In the genomic region with DNA sequence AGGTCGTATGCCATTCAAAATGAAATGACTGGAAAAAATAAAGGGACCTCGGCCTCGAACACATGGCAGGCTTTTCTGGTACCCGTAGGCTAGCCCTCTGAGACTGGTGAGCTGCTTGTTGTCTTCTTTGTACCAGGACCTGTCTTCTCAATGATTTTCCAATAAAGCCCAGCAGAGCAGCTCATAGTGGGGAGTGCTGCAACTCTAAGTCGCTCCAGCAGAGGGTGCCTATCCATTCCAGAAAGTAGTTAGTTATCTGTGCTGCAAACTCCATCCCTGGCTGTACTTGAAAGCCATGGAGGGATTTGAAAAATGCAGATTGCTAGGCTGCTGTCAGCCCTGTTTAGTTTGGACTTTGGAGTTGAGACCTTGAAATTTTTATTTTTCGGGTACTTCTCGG, we compare ENCODE assay signal across 9 mouse cellular contexts.
DNase-seq lines count a peak whose midpoint lies in the region; ATAC-seq and TF ChIP-seq lines count a peak whose summit lies in the region.
"Had no signal": no experiment of that assay in that cellular context is flagged by ENCODE, and none has a peak within 500 bp of the region (broad histone marks: within the 10 kb centered on the region; RNA-seq: fewer than 3 reads in every experiment).

No protein-coding gene starts in this region.

- no peaks in the 10 kb centered on the region for H3K27me3 ChIP-seq in liver, adult 2 months (ENCODE audit: control insufficient read depth, insufficient read depth, low read length)
- H3K27me3 ChIP-seq in liver, embryonic 11.5 days (replicated peaks; ENCODE audit: control insufficient read depth, insufficient read depth, low read length) = no peaks in the 10 kb centered on the region
- H3K27me3 ChIP-seq in embryonic facial prominence, embryonic 12.5 days = no peaks in the 10 kb centered on the region
- no peaks in the 10 kb centered on the region for H3K27me3 ChIP-seq in hindbrain, embryonic 11.5 days (ENCODE audit: control insufficient read depth, insufficient read depth, low read length)

- no peaks in the 10 kb centered on the region for H3K36me3 ChIP-seq in liver, adult 2 months (ENCODE audit: control insufficient read depth, insufficient read depth, low read length)
- no peaks in the 10 kb centered on the region for H3K36me3 ChIP-seq in liver, embryonic 11.5 days (ENCODE audit: control insufficient read depth, insufficient read depth, low read length)
- peaks cover 43% of the 10 kb centered on the region for H3K36me3 ChIP-seq in embryonic facial prominence, embryonic 12.5 days
- H3K36me3 ChIP-seq in hindbrain, embryonic 11.5 days (ENCODE audit: control insufficient read depth, insufficient read depth, low read length) = 0 out of 2 replicates have a peak, but pooled peaks cover 2% of the 10 kb centered on the region

- H3K79me2 ChIP-seq in liver, adult 2 months (ENCODE audit: control insufficient read depth, insufficient read depth, low read length) = no peaks in the 10 kb centered on the region

- intact Hi-C loops in left cerebral cortex, postnatal 36 days (cut with DNase I) = loop anchor here (10.0 kb wide), 1 partner anchor 425 kb away; no protein-coding TSS in a partner anchor

- no peak for TF ChIP-seq POLR2A in liver, adult 2 months (IDR thresholded peaks at IDR 0.05; ENCODE audit: extremely low read depth, insufficient read depth, low read length)

- DNase-seq in liver, adult 2 months (ENCODE audit: extremely low read depth, low read depth, low spot score) = peak; percentile 28
- no peak for DNase-seq in liver, embryonic 11.5 days (ENCODE audit: low spot score)
- peak; percentile 61 for DNase-seq in adipocyte (ENCODE audit: low spot score)
- DNase-seq in hindbrain, embryonic 11.5 days (ENCODE audit: low spot score) = peak; percentile 78
- peak; percentile 40 to 53 for DNase-seq in left cerebral cortex, postnatal 36 days (ENCODE audit: low spot score in 2 of 2)
- peak; percentile 73 for DNase-seq in naive thymus-derived CD4-positive, alpha-beta T cell, adult 2 months (ENCODE audit: low read depth)
- no peak for DNase-seq in ovary, postnatal 10 days (ENCODE audit: low spot score)

- no peak overlapping the region for H3K9ac ChIP-seq in liver, adult 2 months (ENCODE audit: low read depth, low read length)
- no peak overlapping the region for H3K9ac ChIP-seq in liver, embryonic 11.5 days (ENCODE audit: low read depth, low read length)
- no peak overlapping the region for H3K9ac ChIP-seq in embryonic facial prominence, embryonic 12.5 days
- H3K9ac ChIP-seq in hindbrain, embryonic 11.5 days (ENCODE audit: low read depth, low read length) = no peak overlapping the region

- no peaks in the 10 kb centered on the region for H3K9me3 ChIP-seq in liver, embryonic 11.5 days (ENCODE audit: control insufficient read depth, low read length)
- no peaks in the 10 kb centered on the region for H3K9me3 ChIP-seq in embryonic facial prominence, embryonic 12.5 days
- no peaks in the 10 kb centered on the region for H3K9me3 ChIP-seq in hindbrain, embryonic 11.5 days (ENCODE audit: control insufficient read depth, low read length)

- ATAC-seq in liver, embryonic 11.5 days (replicated peaks; ENCODE audit: low FRiP score) = no peak
- no peak for ATAC-seq in embryonic facial prominence, embryonic 12.5 days (ENCODE audit: insufficient number of reproducible peaks, insufficient read depth, low FRiP score, low TSS enrichment)
- ATAC-seq in hindbrain, embryonic 11.5 days (ENCODE audit: low FRiP score) = peak; percentile 33; the same call in 1 of the 2 replicates

- H3K4me3 ChIP-seq in liver, adult 2 months (ENCODE audit: insufficient read depth, low read depth, low read length) = no peak overlapping the region
- H3K4me3 ChIP-seq in liver, embryonic 11.5 days (ENCODE audit: low read depth, low read length) = no peak overlapping the region
- H3K4me3 ChIP-seq in embryonic facial prominence, embryonic 12.5 days = no peak overlapping the region
- H3K4me3 ChIP-seq in hindbrain, embryonic 11.5 days (ENCODE audit: low read depth, low read length) = no peak overlapping the region
- H3K4me3 ChIP-seq: myocyte had no signal

- 60% methylated on average over 7 of the region's 7 CpGs for WGBS in liver, adult 2 months
- 53% methylated on average over 7 of the region's 7 CpGs for WGBS in liver, embryonic 11.5 days
- WGBS in embryonic facial prominence, embryonic 12.5 days = 63% methylated on average over 7 of the region's 7 CpGs
- WGBS in hindbrain, embryonic 11.5 days = 60% methylated on average over 7 of the region's 7 CpGs

- H3K4me2 ChIP-seq in liver, embryonic 11.5 days = no peak overlapping the region
- H3K4me2 ChIP-seq in embryonic facial prominence, embryonic 12.5 days (replicated peaks) = no peak overlapping the region
- no peak overlapping the region for H3K4me2 ChIP-seq in hindbrain, embryonic 11.5 days (replicated peaks; ENCODE audit: low read depth, low read length)

- TF ChIP-seq CTCF in liver, adult 2 months (IDR thresholded peaks at IDR 0.05; ENCODE audit: low read depth, low read length) = peak; percentile 67; the same call in 1 of the 2 replicates

- H3K27ac ChIP-seq in liver, adult 2 months (replicated peaks; ENCODE audit: insufficient read depth, low read depth, low read length) = no peak overlapping the region
- no peak overlapping the region for H3K27ac ChIP-seq in liver, embryonic 11.5 days (ENCODE audit: low read depth, low read length)
- 0 out of 2 replicates have a peak overlapping the region, but pooled peaks have one; percentile 9 for H3K27ac ChIP-seq in embryonic facial prominence, embryonic 12.5 days
- no peak overlapping the region for H3K27ac ChIP-seq in hindbrain, embryonic 11.5 days (ENCODE audit: low read depth, low read length)

- H3K4me1 ChIP-seq in liver, adult 2 months (ENCODE audit: control insufficient read depth, insufficient read depth, low read length) = no peaks in the 10 kb centered on the region
- H3K4me1 ChIP-seq in liver, embryonic 11.5 days (replicated peaks; ENCODE audit: control insufficient read depth, insufficient read depth, low read length) = peaks cover 9% of the 10 kb centered on the region
- H3K4me1 ChIP-seq in embryonic facial prominence, embryonic 12.5 days = 0 out of 2 replicates have a peak, but pooled peaks cover 6% of the 10 kb centered on the region
- H3K4me1 ChIP-seq in hindbrain, embryonic 11.5 days (replicated peaks; ENCODE audit: control insufficient read depth, insufficient read depth, low read length) = no peaks in the 10 kb centered on the region

Comparison
In these comparisons a context has a peak if more than half of its experiments do, and no peak if none do; other contexts are left out.
1. DNase-seq: peak in liver, adult 2 months (single experiment), adipocyte (single experiment), hindbrain, embryonic 11.5 days (single experiment), left cerebral cortex, postnatal 36 days (2 of 2) and naive thymus-derived CD4-positive, alpha-beta T cell, adult 2 months (single experiment); none in liver, embryonic 11.5 days (single experiment) and ovary, postnatal 10 days (single experiment).